Mouse (Mus musculus) adrenal gland, postnatal 36 days (tissue): ENCODE results near the gene Map4k1. TPM values are rescaled to one million over a fixed set of nuclear protein-coding genes. Genes with fewer than 3 reads are reported as not detected.
A peak's percentile ranks its signal among the peaks of the same experiment; 100 is the strongest.

ENCODE experiments used
- DNase-seq, 2 experiments: peaks; one replicate each; pipeline ENCODE4 v3.0.0; 2021; ENCODE audit warnings: mixed read lengths in 1 of 2
- total RNA-seq, 2 experiments: library from RNA; stranded (reverse); gene quantifications; 2 replicates each; pipeline ENCODE4 v1.2.3; 2021

Map4k1 gene
- total RNA-seq, 2 experiments from 2014 or later: 1.1 to 1.7 TPM

GRCm38 (mm10) chr7:29026195-29026594, 44.3 kb downstream of the Map4k1 start:
- DNase-seq: no peak

- DNase-seq: no peak
Observed at GRCm38 (mm10) chr7:29026811-29027210, 45.0 kb downstream of the Map4k1 start.

DNA sequence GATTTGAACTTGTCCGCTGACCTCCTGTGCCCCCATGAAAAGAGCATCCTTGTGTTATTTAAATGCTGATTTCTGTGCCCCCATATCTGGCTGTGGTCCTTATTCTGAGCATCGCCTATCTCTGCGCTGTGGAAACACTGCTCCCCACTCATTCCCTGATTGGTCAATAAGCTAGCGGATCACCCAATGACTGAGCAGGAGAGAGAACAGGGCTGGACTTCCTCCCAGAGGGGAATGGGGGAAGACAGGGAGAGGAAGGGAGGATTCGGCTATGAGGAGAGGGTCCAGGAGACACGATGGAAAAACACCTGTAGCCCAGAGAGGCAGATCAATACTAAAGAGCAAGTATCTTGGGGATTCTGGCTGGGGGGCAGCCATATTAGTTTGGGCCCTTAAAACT, 46.9 kb downstream of the Map4k1 start:
- DNase-seq: no peak

DNA sequence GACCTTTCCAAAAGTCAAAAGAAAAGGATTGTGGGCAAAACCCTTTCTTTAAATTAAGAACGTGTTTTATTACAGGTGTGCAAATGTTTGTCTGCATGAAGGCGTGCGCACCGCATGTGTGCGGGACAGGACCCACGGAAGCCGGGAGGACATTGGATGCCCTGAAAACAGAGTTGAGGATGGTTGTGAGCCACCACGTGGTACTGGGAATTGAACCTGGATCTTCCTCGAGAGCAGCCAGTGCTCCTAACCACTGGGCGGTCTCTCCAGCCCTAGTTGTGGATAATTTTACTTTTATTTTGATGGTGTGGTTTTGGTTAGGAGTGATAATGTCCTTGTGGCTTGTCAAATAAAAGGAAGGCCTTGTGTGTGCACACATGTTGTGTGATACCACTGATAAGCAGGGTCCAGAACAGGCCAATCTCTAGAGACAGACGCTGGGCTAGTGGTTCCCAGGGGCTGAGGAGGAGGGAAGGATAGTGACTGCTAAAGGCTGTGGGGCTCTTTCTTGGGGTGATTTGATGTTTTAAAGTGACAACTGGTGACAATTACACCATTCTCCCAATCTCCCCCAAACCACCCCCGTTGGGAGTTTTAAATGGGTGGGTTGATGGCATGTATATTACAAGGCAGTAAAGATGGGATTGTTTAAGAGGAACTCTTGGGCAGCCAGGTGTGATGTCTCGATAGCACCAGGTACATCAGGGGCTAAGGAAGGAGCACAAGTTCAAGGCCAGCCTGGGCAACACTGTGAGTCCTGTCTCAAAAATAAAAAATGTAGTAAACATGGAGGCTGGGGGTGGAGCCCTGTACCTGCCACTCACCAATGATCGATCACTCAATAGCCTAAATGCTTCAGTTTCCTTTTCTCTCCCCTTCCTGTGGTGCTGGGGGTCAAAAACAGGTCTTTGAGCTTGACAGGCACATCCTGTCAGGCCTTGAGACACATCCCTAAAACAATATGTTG, 48.1 kb downstream of the Map4k1 start:
- no peak for DNase-seq

- DNase-seq: no peak
Observed at GRCm38 (mm10) chr7:29031641-29032040, 49.8 kb downstream of the Map4k1 start.

GRCm38 (mm10) chr7:29032685-29033084, 50.8 kb downstream of the Map4k1 start:
- DNase-seq: no peak

- no peak for DNase-seq
Observed at GRCm38 (mm10) chr7:29037261-29037660, 55.4 kb downstream of the Map4k1 start.

- DNase-seq: peak; percentile 78 to 79
Observed at GRCm38 (mm10) chr7:29039604-29039984, 57.7 kb downstream of the Map4k1 start.

- DNase-seq: no peak
Observed at GRCm38 (mm10) chr7:29039985-29040661, 58.3 kb downstream of the Map4k1 start.

DNA sequence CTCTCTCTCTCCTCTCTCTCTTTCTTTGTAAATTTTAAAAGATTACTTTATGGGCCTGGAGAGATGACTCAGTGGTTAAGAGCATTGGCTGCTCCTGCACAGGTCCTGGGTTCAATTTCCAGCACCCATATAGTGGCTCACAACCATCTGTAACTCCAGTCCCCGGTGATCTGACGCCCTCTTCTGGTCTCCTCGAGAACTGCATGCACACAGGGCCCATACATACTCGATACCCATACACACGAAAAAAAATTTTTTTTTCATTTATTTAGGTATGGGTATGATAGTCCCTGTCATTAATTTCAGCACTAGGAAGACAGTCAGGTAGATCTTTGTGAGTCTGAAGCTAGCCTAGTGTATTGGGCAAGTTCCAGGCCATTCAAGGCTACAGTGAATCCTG, 59.3 kb downstream of the Map4k1 start:
- no peak for DNase-seq

GRCm38 (mm10) chr7:29043016-29043673, 61.3 kb downstream of the Map4k1 start:
- DNase-seq: peak; percentile 78 to 79

DNA sequence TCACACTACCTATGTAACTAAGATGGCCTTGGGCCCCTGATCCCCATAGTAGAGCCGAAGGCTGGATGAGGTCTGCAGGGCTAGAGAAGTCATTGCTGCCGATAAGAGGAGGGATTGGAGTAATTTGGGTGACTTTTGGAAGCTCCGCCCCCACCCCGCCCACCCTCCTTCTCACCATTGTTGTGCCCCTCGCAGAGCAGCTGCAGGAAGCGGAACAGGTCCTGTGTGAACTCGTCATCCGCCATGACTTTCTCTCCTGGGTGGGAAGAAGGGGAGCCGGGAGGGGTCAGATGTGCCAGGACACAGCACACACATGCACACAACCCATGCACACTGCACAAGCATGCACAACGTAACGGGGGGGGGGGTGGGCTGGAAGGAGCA, 61.8 kb downstream of the Map4k1 start:
- DNase-seq: no peak

DNA sequence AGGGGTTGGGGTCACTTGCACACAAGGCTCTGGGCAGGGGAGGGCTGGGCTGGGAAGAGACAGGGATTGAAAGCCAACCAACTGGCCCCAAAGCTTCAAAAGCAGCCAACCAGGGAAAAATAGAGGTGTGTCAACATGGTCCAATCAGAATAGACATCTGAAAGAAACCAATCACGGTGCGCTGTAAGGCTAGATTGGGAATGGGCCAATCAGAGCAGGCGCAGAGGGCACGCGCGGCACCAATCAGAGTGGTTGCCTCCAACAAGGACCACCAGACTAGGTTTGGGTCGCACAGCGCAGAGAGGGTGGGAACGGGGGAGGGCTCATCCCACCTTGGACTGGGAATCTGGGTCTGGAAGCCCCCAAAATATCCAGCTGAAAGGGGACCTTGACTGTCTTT, 62.5 kb downstream of the Map4k1 start:
- DNase-seq: no peak

- no peak for DNase-seq
Observed at GRCm38 (mm10) chr7:29046533-29046932, 64.7 kb downstream of the Map4k1 start.

DNA sequence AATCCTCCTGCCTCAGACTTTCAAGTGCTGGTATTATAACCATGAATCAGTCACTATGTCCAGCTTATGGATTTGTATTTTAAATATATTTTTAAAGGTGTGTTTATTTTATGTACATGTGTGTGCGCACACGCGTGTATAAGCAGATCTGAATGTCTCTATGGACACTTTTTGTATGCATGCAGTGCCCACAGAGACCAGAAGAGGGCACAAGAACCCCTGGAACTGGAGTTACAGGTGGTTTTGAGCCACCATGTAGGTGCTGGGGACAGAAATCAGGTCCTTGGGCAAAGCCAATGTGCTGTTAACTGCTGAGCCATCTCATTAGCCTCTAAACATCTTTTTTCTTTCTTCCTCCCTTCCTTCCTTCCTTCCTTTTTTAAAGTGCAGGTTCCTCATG, 66.2 kb downstream of the Map4k1 start:
- no peak for DNase-seq

GRCm38 (mm10) chr7:29048615-29049014, 66.8 kb downstream of the Map4k1 start:
- no peak for DNase-seq

- no peak for DNase-seq
Observed at GRCm38 (mm10) chr7:29050797-29051196, 68.9 kb downstream of the Map4k1 start.

DNA sequence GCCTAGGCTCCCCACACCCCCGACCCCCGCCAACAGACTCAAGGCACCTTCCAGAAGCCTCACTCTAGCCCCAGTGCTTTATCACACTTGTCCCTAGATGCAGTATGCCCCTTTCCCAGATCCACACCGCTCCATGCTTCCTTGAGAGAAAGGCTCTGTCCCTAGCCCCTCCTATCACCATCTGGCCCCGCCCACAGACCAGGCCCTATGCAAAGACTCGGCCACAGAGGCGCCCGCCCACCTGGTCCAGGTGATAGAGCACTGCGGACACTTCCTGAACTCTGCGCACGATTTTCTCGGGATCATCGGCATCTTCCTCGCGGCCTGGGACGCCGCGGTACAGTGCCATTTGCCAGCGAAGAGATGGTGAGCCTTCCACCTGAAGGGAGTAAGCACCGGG, 71.0 kb downstream of the Map4k1 start:
- DNase-seq: no peak
